Mouse (Mus musculus) macrophage (primary cell): Measurements from ENCODE around the gene Pced1a. TPM values are rescaled to one million over a fixed set of nuclear protein-coding genes. Genes with fewer than 3 reads are reported as not detected.

ENCODE experiments used
- H3K27ac ChIP-seq: fragments of 350-480 bp; formaldehyde crosslinking; 2 replicates; pipeline ENCODE4 v1.9.0; 2021
- H3K36me3 ChIP-seq: fragments of 350-480 bp; formaldehyde crosslinking; 2 replicates; pipeline ENCODE4 v1.9.0; 2021; ENCODE audit errors: inconsistent target
- H3K4me3 ChIP-seq: fragments of 350-480 bp; formaldehyde crosslinking; 2 replicates; pipeline ENCODE4 v1.9.0; 2021; ENCODE audit errors: inconsistent target
- H3K79me2 ChIP-seq: fragments of 350-480 bp; formaldehyde crosslinking; 2 replicates; pipeline ENCODE4 v1.9.0; 2021; ENCODE audit errors: inconsistent target
- WGBS: methylation state at CpG from one replicate; pipeline ENCODE4 v1.1.7; 2026; ENCODE audit warnings: inconsistent platforms; ENCODE audit not compliant: missing documents; 5-methylcytosine and 5-hydroxymethylcytosine counted together
- polyA plus RNA-seq: library from polyadenylated mRNA; stranded (reverse); fragments of 250-400 nt; gene quantifications from 3 replicates; pipeline ENCODE4 v1.2.4, GENCODE M21; 2018; ENCODE audit warnings: inconsistent platforms

The Pced1a gene
- polyA plus RNA-seq, 1 experiment from 2014 or later = 9.0 TPM

DNA sequence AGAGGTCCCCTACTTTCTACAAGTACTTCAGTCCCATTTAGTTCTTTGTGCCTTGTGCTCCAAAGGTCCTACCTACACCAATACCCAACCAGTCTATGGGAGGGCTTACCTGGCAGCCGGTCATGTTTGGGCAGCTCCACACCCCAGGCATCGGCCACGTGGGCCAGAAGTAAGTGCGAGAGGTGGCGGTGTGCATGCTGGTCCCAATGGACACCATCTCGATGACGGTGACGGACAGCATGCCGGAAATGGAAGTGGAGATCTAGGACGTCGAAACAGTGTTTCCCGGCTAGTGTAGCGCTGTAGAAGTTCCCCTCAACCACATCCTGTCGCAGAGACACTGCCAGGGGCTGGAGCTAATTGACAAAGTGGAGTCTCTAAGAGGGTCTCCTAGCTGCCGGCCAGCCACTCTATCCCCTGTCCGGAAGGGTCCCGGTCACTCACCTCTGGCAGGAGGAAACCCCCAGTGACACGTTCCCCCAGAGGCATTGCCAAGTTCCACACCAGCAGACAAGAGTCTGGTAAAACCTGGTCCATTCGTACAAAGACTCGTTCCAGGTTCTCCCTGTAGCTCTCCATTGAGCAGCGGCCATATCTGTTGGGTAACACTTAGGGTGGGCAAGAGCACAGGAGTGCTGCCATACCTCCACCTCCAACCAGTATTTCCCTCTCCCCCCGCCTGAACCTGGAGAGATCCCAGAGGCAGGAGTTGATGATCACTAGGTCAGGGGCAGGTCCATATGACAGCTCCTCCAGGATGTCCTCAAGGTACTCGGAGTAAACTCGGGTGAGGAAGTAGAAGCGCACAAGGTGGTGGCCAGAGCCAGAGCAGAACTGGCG is 2.5 kb downstream of the Pced1a start:
- Histone ChIP-seq H3K79me2 (peaks cover 29% of the 10 kb centered on the region), H3K4me3 (no peak overlapping the region), H3K36me3 (peaks cover 24% of the 10 kb centered on the region; the same call in 1 of the 2 replicates), H3K27ac (no peak overlapping the region)
- 95% methylated on average over 25 of the region's 26 CpGs for WGBS

DNA sequence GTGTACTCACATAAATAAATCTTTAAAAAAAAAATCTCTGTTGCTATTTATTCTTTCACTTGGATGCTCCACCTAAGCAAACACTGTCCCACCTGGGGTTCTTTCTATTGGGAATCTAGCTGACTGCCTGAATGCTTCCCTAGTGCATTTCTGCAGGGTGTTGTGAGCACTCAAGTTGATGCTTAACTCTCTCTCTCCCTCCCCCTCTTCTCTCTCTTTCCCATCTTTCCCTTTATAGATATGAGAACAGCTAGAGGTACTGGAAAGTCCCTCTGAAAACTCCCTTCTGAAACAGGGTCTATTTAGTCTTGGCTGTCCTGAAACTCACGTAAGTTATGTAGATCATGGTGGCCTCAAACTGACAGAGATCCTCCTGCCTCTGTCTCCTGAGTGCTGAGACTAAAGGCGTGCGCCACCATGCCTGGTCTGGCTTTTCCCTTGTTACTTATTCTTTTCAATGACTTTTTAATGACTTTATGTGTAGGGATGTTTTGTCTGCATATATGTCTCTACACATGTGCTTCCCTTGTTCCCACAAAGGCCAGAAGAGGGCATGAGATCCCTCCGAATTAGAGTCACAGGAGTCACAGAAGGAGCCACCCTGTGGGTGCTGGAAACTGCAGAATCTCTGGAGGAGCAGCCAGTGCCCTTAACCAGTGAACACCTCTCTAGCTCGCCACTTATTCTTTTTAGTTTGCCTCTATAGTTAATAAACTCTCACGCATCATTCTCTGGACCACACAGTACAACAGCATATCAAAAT is 10.2 kb downstream of the Pced1a start:
- H3K4me3 ChIP-seq = no peak overlapping the region
- no peaks in the 10 kb centered on the region for H3K79me2 ChIP-seq
- WGBS = 86% methylated on average over 6 of the region's 6 CpGs
- H3K36me3 ChIP-seq = peaks cover 6% of the 10 kb centered on the region; the same call in 1 of the 2 replicates
- no peak overlapping the region for H3K27ac ChIP-seq

DNA sequence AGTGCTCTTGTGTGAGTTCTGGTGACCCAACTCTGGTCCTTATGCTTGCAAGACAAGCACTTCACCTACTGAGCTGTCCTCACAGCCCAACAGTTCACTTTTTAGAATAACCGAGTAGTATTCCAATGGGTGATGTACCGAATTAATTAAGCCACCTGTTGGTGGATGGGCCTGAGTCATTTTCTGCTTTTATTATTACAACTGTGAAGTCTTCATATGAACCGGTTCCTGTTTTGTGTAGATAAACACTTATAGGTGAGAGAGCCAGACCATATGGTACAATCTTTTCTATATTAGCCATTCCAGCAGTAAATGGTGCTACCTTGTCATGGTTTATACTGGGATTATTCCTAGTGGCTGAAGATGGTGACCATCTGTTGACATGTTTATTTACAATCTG is 11.7 kb downstream of the Pced1a start:
- H3K4me3 ChIP-seq = no peak overlapping the region
- no peak overlapping the region for H3K27ac ChIP-seq
- H3K79me2 ChIP-seq = no peaks in the 10 kb centered on the region
- no peaks in the 10 kb centered on the region for H3K36me3 ChIP-seq
- WGBS = 95% methylated on average over 3 of the region's 3 CpGs

DNA sequence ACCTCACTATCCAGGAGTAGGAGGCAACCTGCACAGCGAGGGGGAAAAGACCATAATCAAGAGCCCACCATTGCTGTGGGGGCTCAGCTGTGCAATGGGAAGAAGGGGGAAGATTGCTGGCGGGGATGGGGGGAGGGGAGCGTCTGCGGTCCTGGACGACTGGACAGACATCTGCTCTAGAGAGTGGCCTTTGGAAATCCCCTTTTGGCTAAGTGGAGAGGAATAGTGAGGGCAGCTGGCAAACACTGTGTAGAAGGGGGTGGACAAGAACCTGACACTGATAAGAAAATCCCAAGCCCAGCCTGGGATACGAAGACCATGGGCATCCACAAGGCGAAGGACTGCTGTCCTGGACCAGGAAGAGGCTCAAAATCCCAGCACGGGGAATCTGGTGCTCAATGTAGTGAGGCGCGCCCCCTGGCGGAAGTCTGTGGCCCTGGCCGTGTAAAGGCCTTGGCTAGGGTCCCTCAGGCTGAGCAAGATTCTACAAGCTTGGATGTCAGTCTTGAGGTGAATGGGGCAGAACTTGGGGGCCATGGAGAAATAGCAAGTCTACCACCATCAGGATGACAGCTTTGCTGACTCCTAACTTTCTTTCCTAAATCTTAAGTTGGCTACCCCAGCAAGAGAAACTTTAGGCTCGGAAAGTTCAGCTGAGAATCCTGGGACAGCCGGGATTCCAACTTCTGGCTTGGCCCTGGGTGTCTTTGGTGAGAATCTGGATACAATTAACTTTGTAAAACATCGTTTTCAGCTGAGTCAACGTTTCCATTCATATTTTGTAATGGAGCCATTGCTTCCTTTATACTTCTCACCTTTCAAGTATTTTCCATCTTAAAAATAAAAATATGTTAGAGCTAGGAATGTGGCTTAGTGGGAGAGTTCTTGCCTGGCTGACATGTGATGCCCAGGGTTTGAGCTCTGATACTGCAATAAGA is 12.7 kb downstream of the Pced1a start:
- no peak overlapping the region for H3K27ac ChIP-seq
- WGBS = 38% methylated on average over 16 of the region's 16 CpGs

GRCm38 (mm10) chr2:130408194-130408593 is 16.3 kb downstream of the Pced1a start:
- WGBS = 79% methylated on average over 6 of the region's 6 CpGs
- Histone ChIP-seq H3K4me3 (no peak overlapping the region), H3K27ac (no peak overlapping the region), H3K79me2 (no peaks in the 10 kb centered on the region), H3K36me3 (no peaks in the 10 kb centered on the region)

More for the DNA sequence above, 12.7 kb downstream of the Pced1a start:
- H3K36me3 ChIP-seq = no peaks in the 10 kb centered on the region
- no peak overlapping the region for H3K4me3 ChIP-seq
- H3K79me2 ChIP-seq = no peaks in the 10 kb centered on the region

GRCm38 (mm10) chr2:130406178-130406577 is 18.3 kb downstream of the Pced1a start, which contains the start of gene Tmem239:
Gene Tmem239 (plus strand): TSS chr2:130406478.
- 78% methylated on average over 2 of the region's 2 CpGs for WGBS
- H3K4me3 ChIP-seq = no peak within 1 kb of the TSS
- no peaks in the 10 kb centered on the region for H3K79me2 ChIP-seq
- H3K27ac ChIP-seq = no peak within 1 kb of the TSS
- no peaks in the 10 kb centered on the region for H3K36me3 ChIP-seq

- WGBS = 100% methylated on average over 1 of the region's 1 CpGs
- Histone ChIP-seq H3K36me3 (no peaks in the 10 kb centered on the region), H3K4me3 (no peak within 1 kb of the TSS), H3K27ac (no peak within 1 kb of the TSS), H3K79me2 (no peaks in the 10 kb centered on the region)
Observed at GRCm38 (mm10) chr2:130404939-130405338, 19.6 kb downstream of the Pced1a start, which contains the start of the genes Gm28372 and 1700020A23Rik. Gene Gm28372 (plus strand): TSS chr2:130405239. Gene 1700020A23Rik (plus strand): TSS chr2:130405259.

DNA sequence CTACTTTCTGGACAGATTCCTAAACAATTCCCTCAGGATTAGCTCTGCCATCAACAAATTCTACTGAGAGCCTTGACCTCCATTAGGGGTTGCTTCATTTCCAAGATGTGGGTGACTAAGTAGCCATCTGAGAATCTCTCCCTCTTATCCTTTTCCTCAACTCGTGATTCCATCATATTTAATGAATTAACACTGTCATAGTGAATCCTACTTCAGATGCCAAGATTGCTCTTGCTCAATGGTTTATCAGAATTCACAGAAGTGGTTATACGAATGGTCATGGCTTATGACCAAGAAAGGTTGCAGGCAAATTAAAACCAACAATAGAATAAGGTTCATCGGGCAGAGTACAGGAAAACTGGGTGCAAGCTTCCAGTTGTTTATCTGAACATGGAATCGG is 22.6 kb downstream of the Pced1a start:
- Histone ChIP-seq H3K36me3 (no peaks in the 10 kb centered on the region), H3K27ac (no peak overlapping the region), H3K4me3 (no peak overlapping the region), H3K79me2 (no peaks in the 10 kb centered on the region)
- WGBS = 94% methylated on average over 4 of the region's 4 CpGs

DNA sequence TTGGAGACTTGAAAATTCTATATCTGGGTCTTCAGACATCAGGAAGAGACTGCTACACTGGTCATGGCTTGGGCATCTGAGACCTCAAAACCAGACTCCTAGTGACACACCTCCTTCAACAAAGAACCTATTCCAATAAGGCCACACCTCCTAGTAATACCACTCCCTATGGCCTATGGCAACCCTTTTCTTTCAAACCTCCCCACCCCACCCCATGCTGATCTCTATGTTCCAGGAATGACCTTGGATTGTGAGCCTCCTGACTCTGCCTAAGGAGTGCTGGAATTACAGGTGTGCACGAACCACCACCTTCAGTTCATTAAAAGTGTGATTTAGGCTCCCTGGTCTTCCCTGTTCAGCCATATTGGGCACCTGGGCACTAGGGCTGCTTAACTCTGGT is 24.5 kb downstream of the Pced1a start:
- H3K36me3 ChIP-seq = no peaks in the 10 kb centered on the region
- no peak overlapping the region for H3K4me3 ChIP-seq
- 85% methylated on average over 1 of the region's 1 CpGs for WGBS
- H3K79me2 ChIP-seq = no peaks in the 10 kb centered on the region
- no peak overlapping the region for H3K27ac ChIP-seq

- H3K36me3 ChIP-seq = no peaks in the 10 kb centered on the region
- H3K4me3 ChIP-seq = no peak overlapping the region
- 15% methylated on average over 13 of the region's 14 CpGs for WGBS
- H3K27ac ChIP-seq = no peak overlapping the region
- no peaks in the 10 kb centered on the region for H3K79me2 ChIP-seq
Observed at GRCm38 (mm10) chr2:130398091-130398490, 26.4 kb downstream of the Pced1a start.

DNA sequence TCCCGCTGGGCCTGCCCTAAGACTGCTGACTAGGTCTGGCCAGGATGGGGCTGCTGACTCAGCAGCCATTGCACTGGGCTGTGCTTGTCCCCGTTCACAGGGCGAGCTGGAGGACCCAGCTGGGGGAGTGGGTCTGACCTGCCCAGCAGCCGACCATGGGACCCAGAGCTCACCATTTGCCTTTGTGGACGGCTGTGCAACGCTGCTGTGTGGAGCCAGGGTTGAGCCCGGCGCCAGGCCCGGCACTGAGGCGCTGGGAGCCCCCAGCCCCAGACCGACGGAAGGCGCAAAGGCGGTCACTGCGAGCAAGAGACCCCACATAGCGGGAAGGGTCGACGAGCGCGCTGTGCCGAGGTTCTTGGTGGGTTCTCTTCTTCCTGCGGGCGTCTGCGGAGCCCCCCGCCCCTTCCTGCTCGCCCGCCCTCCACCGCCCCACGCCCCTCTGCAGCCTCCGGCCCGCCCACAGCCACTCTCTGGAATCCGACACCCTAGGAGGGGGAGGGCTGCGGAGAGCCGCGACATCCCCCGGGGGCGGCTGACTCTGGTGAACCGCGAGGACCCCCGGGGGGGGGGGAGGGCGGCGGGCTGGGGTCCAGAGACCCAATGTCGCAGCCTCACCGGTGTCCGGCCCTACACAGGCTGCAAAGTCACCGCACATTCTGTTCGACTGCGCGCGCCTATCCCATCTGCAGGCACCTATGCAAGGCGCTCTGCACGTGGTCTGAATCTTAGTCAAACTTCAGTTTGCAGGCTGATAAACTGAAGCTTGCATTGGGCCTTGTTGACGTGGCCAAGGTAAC is 27.1 kb downstream of the Pced1a start, which contains the start of gene Cpxm1:
TSS of gene Cpxm1 (minus strand) at position 389 of the 800 bp plus-strand sequence.
- Histone ChIP-seq H3K27ac (no peak within 1 kb of the TSS), H3K4me3 (no peak within 1 kb of the TSS), H3K79me2 (no peaks in the 10 kb centered on the region), H3K36me3 (no peaks in the 10 kb centered on the region)
- WGBS = 4% methylated on average over 48 of the region's 53 CpGs

- WGBS = 93% methylated on average over 11 of the region's 11 CpGs
- Histone ChIP-seq H3K27ac (no peak overlapping the region), H3K4me3 (no peak overlapping the region)
Observed at GRCm38 (mm10) chr2:130395696-130396095, 28.8 kb downstream of the Pced1a start.

DNA sequence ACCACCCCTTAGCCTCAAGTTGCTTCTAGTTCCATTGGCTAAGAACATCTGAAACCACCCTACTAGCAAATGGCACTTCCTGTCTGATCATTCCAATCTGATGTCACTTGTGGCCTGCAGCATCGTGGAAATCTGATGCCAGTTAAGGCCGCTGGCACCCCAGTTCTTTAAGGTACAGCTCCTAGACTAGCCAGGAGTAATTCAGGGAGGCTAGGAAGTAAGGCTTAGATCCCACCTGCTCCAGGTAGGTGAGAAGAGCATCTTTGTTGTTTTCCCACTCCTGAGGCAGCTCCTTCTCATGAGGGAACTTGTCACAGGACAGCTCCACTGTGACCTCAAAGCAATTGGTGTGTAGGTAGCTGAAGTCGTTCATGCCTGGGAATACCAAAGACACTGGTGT is 31.7 kb downstream of the Pced1a start:
- Histone ChIP-seq H3K36me3 (no peaks in the 10 kb centered on the region), H3K27ac (no peak overlapping the region), H3K4me3 (no peak overlapping the region), H3K79me2 (no peaks in the 10 kb centered on the region)
- 78% methylated on average over 3 of the region's 3 CpGs for WGBS

More at GRCm38 (mm10) chr2:130395696-130396095, 28.8 kb downstream of the Pced1a start:
- Histone ChIP-seq H3K36me3 (no peaks in the 10 kb centered on the region), H3K79me2 (no peaks in the 10 kb centered on the region)
